Mouse (Mus musculus) spleen, adult 2 months (tissue): ENCODE measurements around the gene Ipmk.

ENCODE experiments used
- CTCF ChIP-seq: fragments of 200-500 bp; IDR thresholded peaks from 2 replicates; pipeline ENCODE4 v1.5.1; 2011; ENCODE audit warnings: mild to moderate bottlenecking, inconsistent platforms; ENCODE audit not compliant: insufficient read depth, insufficient read length, insufficient replicate concordance; ENCODE audit errors: extremely low read depth
- POLR2A ChIP-seq: fragments of 200-500 bp; IDR thresholded peaks from 2 replicates; pipeline ENCODE4 v1.6.1; 2011; ENCODE audit warnings: low read depth, low read length, inconsistent platforms

GRCm38 (mm10) chr10:71476471-71477080, 129.0 kb downstream of the Ipmk start:
- TF ChIP-seq POLR2A (no peak), CTCF (no peak)
